Mouse (Mus musculus) megakaryocyte, adult 5-6 weeks (primary cell): Measurements from ENCODE around the gene Myo1h. TPM values are rescaled to one million over a fixed set of nuclear protein-coding genes. Genes with fewer than 3 reads are reported as not detected.

Experiments used
- ATAC-seq: 2 replicates; pipeline ENCODE4 v1.8.0; 2016; ENCODE audit warnings: mild to moderate bottlenecking, inconsistent platforms; ENCODE audit not compliant: poor library complexity, severe bottlenecking
- total RNA-seq, 2 experiments: library from RNA; stranded (forward) in 1 of 2; stranded (reverse) in 1 of 2; fragments of 153-499, 151-499 nt in 1 of 2; fragments of 221-1000, 200-1000 nt in 1 of 2; gene quantifications; 2 replicates each; pipeline versions ENCODE4 v1.2.3 to v1.2.4; 2015 to 2017

The Myo1h gene
- total RNA-seq (2015) (4.3 and 8.6 TPM in 2 replicates), total RNA-seq (2017) (5.2 and 12.5 TPM in 2 replicates)

DNA sequence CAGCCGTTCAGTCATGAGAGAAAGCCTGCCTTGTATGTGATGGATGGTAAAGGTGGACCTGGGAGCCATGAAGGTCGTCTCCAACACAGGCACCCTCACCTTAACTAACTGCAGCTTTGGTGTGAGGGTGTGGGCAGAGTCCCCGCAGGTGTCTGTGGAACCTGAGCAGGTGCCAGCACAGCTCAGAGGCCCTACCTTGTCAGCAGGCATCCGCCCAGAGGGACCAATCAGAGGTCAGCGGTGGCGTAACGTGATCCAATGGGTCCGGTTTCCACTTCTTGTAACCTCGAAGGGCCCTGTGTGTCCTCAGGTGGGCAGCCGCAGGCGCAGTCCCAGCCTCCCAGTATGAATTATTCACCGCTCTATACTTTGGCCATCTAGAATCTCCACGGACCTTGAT, at the start of gene Myo1h:
Gene Myo1h, plus strand, starts transcription at position 293 of the 400 bp plus-strand sequence.
- ATAC-seq: no peak

DNA sequence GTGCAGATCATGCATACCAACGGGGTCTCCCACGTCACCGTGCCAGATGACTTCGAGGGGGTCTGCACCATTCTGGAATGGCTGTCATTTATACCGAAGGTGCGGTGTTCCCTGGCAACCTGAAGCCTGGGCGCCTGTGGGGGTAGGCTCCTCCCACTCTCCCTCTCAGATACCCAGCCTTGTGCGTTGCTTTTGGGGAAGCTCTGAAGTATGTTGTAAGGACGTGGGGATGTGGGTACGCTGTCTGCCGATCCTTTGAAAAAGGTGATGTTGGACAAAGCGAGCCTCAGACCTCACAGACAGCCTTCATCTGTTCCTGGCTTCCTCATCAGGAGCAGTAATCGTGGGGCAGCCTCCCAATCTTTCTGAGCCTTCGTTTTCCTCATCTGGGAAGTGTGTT, 49.2 kb upstream of the Myo1h start:
- peak; percentile 35; the same call in 1 of the 2 replicates for ATAC-seq

DNA sequence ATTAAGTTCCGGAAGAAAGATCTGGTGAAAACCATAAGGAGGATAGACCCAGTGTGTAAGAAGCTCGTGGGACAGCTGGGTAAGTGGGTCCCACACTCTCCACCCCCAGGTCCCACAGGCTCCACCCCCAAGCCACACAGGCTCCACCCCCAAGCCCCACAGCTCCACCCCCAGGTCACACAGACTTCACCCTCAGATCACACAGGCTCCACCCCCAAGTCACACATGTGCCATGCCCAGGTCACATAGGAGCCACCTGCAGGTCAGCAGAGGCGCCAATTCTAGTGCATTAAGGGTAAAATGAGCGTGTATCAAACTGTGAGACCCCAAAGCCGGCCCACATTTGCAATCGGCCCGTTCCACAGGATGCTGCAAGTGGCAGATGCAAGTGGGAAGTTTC, 42.5 kb upstream of the Myo1h start:
- ATAC-seq: no peak

DNA sequence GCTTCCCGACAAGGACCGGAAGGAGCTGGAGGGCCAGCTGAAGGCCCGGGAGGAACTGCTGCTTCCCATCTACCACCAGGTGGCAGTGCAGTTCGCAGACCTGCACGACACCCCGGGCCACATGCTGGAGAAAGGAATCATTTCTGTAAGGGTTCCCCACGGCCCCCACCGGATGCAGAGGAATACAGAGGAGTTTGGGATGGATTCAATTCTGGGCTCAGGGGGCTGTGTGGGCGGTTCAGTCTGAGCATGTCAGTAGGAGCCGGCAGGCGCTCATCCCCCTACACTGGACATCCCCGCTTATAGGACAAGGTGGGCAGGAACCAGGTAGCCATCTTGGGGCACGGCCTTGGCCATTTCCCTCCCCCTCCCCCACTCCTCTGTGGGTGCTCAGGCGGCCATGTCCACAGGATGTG, 40.8 kb upstream of the Myo1h start:
- ATAC-seq: peak; percentile 47; the same call in 1 of the 2 replicates

DNA sequence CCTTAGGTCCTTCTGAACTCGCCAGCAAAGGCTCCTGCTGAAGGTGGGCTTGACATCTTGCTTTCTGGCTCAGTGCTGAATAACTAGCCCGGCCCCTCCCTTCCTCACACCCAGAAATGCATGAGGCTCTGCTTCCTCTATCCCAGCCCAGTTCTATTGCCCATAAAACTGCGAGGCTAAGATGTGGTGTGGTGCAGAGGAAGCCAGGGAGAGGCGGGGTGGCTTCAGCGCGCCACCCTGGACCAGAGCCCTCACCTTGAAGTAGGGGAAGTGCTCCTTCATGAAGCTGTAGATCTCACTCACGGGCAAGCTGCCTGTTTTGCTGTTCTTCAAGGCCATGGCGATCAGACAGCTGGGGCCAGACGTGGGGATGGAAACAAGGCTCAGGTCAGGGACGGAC, 29.5 kb upstream of the Myo1h start:
- ATAC-seq: no peak

DNA sequence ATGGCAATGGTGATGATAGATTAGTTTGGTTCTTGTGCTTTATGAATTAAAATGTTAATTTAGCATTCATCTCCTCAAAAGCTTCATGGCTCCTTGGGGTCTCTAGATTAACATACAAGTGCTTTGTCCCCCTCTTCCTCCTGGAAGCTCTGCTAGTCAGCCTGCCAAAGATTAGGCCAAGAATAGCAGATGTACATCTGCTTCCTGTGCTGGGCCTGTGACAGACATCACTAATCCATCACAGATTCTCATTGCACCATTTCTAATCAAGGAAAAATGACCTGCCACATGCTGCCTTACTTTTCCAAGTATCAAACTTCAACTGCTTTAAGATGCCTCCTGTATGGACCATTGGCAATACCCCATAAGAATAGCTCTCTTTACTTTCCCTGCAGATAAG, 27.5 kb upstream of the Myo1h start:
- ATAC-seq: no peak

DNA sequence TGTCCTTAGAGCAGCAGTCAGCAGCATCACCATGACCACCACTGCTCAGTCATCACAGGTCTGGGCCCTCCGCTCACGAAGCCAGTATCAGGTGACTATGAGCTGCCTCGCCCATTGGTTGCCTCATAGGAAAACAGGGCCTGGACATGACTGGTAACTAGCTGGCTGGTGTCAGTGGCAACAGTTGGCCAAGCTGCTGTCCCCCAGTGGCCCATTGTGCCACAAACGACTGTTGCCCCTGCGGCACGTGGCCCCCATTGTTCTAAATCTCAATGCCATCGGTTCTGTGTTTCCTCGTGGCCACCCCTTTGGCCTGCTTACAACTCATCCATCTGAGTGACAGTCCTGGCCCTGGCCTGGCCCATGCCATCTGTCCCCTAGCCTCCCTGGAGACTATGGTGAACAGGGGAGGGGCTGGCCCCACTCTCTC, 24.9 kb upstream of the Myo1h start:
- no peak for ATAC-seq

DNA sequence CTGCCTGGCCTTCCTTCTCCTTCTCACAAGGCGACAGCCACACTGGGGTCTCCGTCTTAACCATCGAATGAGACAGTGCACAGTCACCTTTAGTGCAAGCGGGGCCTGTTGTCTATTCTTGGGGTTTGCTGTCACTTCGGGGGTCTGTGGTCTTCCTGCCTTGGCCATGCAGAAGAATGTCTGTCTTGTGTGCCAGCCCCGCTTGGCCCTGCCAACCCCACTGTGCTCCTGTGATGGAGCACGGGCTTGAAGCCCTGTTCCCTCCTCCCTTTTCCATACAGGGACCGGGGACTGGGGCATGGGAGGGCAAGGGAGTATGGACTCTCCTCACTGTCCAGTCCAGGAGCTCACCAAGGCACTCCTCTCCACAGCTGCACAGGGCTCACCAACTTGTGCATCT, 24.2 kb upstream of the Myo1h start:
- ATAC-seq: no peak

DNA sequence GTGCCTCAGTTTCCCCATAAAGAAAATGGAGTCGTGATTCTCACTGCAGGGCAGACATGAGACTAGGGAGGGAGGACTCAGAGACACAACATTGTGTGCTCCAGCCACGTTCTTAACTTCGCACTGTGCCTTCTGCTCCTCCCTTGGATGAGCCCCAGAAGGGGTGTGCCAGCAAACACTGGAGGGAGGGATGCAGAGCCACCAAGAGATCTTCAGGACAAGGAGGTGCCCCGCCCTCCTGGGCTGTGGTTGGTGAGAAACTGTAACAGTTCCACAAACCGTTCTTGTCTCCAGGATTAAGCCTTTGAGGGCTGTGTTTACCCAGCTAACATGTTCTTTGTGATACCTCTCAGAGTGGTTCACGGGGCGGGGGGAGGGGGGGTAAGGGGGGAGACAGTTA, 20.3 kb upstream of the Myo1h start:
- no peak for ATAC-seq

DNA sequence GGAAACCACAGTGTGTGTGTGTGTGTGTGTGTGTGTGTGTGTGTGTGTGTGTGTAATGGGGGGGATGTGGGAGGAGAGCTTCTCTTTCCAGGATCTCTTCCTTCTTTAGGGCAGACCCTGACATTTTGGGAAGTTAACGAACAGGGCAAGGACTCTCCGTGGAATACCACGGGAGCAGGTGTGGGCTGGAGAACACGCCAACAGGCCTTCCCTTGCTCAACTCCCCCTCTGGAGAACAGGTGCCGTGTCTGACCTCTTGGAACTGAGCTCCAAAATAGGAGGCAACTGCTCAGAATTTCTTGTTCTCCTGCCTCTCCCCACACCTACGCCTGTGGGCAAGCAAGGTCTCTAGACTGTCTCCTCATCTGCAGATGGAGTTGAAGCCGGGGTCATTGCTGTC, 19.5 kb upstream of the Myo1h start:
- ATAC-seq: no peak

DNA sequence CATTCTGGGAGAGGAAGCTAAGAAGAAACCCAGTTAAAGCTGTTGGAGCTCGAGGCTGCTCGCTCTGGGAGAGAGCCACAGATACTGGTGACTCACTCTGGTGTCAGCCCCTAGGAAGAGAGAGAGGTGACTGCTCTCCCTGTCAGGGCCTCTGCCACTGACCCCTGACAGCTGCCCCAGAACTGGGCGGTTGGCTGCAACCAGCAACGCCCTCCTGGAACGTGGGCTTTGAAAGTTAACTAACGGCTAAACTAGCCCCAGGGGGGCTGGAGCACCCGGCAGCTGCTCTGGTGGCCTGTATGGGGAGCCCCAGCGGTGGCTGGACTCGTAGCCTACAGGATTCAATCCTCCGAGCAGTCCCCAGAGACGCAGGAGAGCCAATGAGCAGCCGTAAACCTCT, 19.0 kb upstream of the Myo1h start:
- no peak for ATAC-seq

DNA sequence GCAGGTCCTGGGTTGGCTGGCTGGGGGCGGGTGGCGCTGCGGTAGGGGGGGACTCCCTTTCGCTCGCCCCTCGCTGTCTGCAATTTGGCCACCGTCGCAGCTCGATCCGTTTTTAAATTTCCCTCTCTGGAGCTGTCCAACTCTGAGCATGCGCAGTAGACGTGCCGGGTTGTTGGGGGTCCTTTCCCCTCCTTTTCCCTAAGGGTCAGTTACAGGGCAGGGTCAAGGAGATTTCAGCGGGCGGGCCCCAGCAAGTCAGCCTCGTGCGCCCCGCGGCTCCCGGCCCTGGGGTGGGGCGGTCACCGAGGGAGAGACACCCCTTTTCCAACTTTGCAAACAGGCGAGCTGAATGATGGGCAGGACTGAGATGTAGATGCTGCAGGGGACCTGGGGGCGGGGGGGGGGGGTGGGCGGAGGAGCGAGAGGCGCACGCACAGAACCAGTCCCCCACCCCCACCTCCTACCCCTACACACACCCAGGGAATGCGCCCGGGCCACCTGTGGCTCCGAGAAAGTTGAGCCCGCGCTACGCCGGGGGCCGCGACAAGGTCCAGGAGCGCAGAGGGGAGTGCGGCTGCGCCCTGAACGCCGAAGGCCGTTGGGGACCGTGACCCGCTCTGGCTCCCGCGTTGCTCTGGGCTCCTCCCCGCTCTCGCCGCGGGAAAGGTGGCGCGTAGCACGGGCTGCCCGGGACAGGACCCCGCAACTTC, 15.1 kb upstream of the Myo1h start, which contains the start of gene Foxn4:
Gene Foxn4, minus strand, starts transcription at position 115 of the 710 bp plus-strand sequence.
- no peak for ATAC-seq

DNA sequence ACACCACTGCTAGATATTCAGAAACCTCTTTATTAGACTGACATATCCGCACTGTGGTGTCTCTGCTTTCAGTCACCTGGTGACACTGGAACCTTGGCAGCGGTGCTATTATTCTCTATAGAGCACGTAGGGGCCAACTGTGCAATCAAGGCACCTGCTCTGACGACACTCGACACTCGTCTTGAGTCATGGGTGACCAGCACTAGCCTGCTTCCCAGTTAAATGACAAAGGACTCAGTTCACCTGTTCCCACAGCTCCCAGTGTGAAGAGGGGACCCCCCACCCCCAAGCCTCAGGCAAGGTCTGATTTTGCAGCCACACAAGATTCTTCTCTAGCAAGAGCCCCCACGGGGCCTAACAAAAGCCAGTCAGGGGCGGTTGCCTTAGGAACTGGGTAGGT, 13.6 kb upstream of the Myo1h start:
- ATAC-seq: no peak

DNA sequence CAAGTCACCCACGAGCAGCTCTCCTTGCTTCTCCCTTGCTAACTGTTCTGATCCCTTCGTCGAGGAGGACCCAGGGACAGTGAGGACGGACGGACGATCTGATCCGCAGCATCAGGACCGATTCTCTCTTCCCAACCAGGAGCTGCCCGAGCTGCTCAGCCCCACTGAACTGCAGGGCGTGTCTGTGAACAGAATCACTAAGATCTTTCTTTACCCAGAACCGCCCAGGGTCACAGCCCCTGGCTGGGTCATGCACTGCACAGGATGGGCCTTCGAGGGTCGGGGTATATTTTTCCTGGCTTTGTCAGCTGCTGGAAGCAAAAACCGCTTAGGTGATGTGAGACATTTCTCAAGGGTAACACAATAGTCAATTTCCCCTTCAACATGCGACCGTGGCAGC, 13.0 kb upstream of the Myo1h start:
- ATAC-seq: no peak

DNA sequence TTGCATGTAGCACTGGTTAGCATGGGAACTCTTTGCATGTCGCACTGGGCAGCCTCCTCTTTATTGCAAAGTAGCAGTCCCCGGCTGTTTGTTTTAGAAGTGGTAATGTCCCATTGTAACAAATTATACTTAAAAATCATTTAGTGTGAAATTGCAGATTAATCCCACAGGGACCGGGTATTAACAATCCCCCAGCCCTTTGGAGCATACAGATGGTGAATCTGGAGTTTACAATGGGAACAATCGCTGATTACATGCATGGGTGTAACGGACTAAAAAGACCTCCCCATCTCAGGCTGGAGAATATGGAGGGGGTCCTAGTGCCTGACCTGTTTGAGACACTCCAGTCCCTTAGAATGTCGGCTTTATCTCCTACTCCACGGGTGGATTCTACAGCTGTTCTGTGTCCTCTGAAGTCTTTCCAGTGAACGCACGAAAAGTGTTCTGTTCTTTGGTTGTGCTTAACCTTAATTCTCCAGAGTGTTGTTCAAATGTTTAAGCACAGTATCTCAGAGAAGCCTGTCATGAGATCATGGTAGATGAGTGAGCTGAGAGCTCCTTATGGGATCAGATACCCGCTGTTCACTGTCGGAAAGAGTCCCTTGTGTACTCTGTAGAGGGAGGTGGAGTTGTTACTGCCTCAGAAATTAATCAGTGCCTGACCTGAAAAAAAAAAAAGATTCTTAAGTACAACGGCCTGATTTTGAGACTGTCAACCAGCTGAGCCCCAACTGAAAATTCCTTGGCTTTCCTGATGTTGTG, 9.4 kb upstream of the Myo1h start:
- ATAC-seq: no peak

DNA sequence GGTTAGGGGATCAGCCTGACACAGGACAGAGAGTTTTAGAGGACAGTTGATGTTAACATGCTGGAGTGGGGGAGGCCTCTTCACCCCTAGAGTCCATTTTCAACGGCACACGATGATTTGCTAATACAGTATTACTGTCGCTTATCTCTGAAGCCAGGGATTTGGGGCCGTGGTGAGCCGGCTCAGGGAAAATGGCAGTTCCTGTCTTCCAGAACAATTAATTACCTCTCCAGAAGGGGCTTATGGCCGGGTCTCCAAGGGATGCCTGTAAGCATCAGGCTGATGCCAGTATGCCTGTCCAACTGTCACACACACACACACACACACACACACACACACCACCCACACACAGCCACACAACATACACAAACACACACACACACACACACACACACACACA, 6.6 kb upstream of the Myo1h start:
- no peak for ATAC-seq

DNA sequence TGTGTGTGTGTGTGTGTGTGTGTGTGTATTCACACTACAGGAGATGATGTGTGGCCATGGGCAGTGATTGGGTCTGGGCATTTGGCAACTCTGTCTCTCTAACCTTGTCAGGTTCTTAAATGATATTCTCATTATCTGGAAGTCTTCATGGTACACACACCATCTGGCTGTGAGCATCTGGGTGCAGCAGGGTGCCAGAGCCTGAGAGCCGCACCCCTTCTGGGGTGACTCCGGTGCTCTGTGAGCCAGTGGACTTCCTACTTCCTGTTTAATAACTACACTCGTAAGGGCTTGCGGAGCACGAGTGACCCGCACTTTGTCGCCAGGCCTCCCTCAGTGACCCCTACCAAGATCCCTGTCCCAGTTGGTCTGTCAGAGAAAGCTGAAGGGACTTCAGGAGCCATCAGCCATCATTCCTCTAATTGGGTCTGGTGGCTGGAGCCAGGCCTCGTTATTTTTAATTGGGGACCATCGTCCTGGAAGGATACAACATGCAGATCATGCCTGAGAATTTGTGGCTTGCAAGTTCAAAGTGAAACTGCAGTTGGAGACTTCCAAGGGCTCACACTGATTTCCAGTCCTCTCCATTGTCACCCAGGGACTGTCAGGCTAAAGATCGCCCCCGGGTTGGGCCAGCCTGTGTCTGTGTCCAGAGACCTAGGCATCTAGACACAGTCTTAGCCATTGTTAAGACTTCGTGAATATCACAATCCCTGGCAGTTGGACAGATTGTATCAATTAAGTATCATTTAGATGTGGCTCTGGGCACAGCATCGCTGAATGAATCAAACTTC, 4.2 kb upstream of the Myo1h start:
- ATAC-seq: no peak

DNA sequence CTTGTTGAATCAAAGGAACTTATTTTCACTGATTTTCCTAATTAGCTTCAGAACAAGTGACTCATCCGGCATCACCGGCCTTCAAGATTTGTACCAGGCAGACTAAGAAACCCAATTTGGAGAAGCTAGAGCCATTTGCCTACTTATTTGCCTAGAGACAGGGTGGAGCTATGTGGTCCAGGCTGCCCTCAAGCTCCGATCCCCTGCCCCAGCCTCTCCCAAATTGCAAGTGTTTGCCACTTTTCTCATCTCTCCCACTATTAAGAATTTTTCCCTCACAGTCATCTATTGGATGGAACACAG, 3.6 kb upstream of the Myo1h start:
- no peak for ATAC-seq

DNA sequence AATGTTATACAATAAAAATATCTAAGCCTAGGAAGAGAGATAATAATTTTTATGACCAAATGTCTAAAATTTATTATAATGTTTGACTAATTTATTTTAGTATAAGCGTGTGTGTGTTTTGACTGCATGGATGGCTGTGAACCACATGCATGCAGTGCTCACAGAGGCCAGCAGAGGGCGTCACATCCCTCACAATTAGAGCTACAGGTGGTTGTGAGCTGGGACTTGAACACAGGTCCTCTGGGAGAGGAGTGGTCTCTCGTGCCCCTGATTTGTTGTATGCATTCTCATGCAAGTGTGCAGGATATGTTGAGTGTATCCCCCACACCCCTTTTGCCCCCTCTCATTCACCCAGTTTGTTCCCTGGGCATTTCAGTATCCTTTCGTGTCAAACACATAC, 2.9 kb upstream of the Myo1h start:
- no peak for ATAC-seq

DNA sequence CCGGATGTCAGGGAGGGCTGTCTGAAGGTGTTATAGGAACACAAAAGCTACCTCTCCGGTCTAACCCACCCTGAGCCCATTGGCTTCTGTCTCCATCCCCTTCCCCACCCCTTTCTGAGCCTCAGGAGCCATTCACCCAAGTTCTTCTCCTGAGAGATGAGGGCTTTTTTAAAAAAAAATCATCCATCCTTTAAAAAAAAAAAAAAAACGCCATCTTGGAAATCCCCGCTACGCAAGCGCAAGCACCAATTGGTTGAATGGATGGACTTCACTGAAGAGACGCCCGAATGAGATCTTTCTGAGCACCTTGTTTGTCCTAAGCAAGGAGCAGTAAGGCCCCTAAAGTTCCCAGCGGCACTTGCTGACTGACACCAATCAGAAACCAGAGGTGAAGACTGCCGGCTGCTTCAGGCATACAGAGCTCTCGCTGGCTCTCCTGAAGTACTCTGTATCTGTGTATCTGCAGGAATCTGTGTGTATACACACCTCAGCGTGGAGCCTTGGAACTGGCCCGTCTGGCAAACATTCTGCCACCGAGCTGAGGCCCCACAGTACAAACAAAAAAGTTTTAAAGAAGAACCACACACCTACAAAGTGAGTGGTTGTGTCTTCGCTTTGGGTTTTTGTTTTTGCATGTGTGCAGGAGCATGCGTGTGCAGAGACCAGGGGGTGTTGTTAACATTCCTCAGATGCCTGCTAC, 1.9 kb upstream of the Myo1h start:
- no peak for ATAC-seq

DNA sequence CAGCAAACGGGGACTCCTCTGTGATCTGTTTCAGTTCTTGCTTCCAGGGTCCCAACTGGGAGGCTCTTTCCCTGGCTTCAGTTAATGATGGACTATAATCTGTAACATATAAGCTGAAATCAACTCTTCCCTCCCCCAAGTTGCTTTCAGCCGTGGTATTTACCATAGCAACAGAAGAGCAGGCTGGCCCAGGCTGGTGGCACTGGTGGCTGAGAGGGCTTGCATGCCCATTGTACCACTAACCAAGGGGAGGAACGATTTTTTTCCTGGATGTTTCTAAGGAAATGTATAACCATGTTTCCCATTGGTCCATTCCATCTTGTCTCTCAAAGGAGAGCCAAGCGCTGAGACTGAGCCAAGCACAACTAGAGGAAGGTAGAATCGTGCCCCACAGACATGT, 570 bp upstream of the Myo1h start:
- ATAC-seq: no peak
